Mouse (Mus musculus) heart, postnatal 25 days (tissue): ENCODE measurements around the gene Ly6g5c. TPM values are rescaled to one million over a fixed set of nuclear protein-coding genes. Genes with fewer than 3 reads are reported as not detected.
A peak's percentile ranks its signal among the peaks of the same experiment; 100 is the strongest.

Experiments used
- DNase-seq: peaks from one replicate; pipeline ENCODE4 v3.0.0; 2022; ENCODE audit warnings: low spot score
- intact Hi-C: fragments of 180-260 bp; cut with DNase I; formaldehyde crosslinking; loops from one replicate; pipeline ENCODE4 v1.15.1; 2025
- total RNA-seq, 2 experiments: library from RNA; stranded (reverse); gene quantifications; 2 replicates each; pipeline ENCODE4 v1.2.3; 2021

The Ly6g5c gene
- total RNA-seq, 2 experiments from 2014 or later, result not detected

GRCm38 (mm10) chr17:35079778-35080177 is 28.3 kb upstream of the Ly6g5c start:
- DNase-seq, result no peak
- intact Hi-C loops, result loop anchor here (5.0 kb wide), 1 partner anchor 57 kb away; no protein-coding TSS in a partner anchor

- intact Hi-C loops, result no loop called here
- no peak for DNase-seq
These were observed 27.8 kb upstream of the Ly6g5c start for GRCm38 (mm10) chr17:35080248-35080647.

- intact Hi-C loops, result no loop called here
- no peak for DNase-seq
These were observed 27.4 kb upstream of the Ly6g5c start for GRCm38 (mm10) chr17:35080710-35081109.

GRCm38 (mm10) chr17:35082841-35083576 is 25.1 kb upstream of the Ly6g5c start:
- intact Hi-C loops, result no loop called here
- DNase-seq, result no peak

GRCm38 (mm10) chr17:35083929-35084497 is 24.1 kb upstream of the Ly6g5c start:
- no peak for DNase-seq
- intact Hi-C loops, result no loop called here

GRCm38 (mm10) chr17:35085208-35085865 is 22.7 kb upstream of the Ly6g5c start, which contains the start of gene Ly6g6f:
Gene Ly6g6f, minus strand, starts transcription at chr17:35085610.
- no peak for DNase-seq
- intact Hi-C loops, result no loop called here

GRCm38 (mm10) chr17:35088151-35088550 is 19.9 kb upstream of the Ly6g5c start:
- DNase-seq, result no peak
- intact Hi-C loops, result no loop called here

- intact Hi-C loops, result no loop called here
- DNase-seq, result peak; percentile 91
These were observed 19.0 kb upstream of the Ly6g5c start, which contains the start of gene Abhd16a for GRCm38 (mm10) chr17:35088825-35089644. Gene Abhd16a, plus strand, starts transcription at chr17:35089263.

- intact Hi-C loops, result no loop called here
- DNase-seq, result no peak
These were observed 17.7 kb upstream of the Ly6g5c start for GRCm38 (mm10) chr17:35090166-35090932.

- DNase-seq, result no peak
- intact Hi-C loops, result no loop called here
These were observed 15.5 kb upstream of the Ly6g5c start for GRCm38 (mm10) chr17:35092403-35093198.

- intact Hi-C loops, result no loop called here
- DNase-seq, result no peak
These were observed 13.4 kb upstream of the Ly6g5c start for GRCm38 (mm10) chr17:35094475-35095365.

- no peak for DNase-seq
- intact Hi-C loops, result no loop called here
These were observed 11.5 kb upstream of the Ly6g5c start for GRCm38 (mm10) chr17:35096597-35096996.

- intact Hi-C loops, result no loop called here
- DNase-seq, result no peak
These were observed 10.9 kb upstream of the Ly6g5c start for GRCm38 (mm10) chr17:35097164-35097655.

GRCm38 (mm10) chr17:35100196-35100765 is 7.8 kb upstream of the Ly6g5c start:
- intact Hi-C loops, result no loop called here
- DNase-seq, result no peak

- intact Hi-C loops, result no loop called here
These were observed 6.9 kb upstream of the Ly6g5c start for GRCm38 (mm10) chr17:35101161-35101560.

GRCm38 (mm10) chr17:35102299-35102698 is 5.8 kb upstream of the Ly6g5c start:
- intact Hi-C loops, result no loop called here
- DNase-seq, result no peak

More at GRCm38 (mm10) chr17:35101161-35101560, 6.9 kb upstream of the Ly6g5c start:
- no peak for DNase-seq

GRCm38 (mm10) chr17:35103221-35103690 is 4.8 kb upstream of the Ly6g5c start:
- intact Hi-C loops, result no loop called here

More at GRCm38 (mm10) chr17:35103221-35103690, 4.8 kb upstream of the Ly6g5c start:
- DNase-seq, result no peak
